Mouse (Mus musculus): ENCODE results near the gene Gjd3.

Gene Gjd3

DNA sequence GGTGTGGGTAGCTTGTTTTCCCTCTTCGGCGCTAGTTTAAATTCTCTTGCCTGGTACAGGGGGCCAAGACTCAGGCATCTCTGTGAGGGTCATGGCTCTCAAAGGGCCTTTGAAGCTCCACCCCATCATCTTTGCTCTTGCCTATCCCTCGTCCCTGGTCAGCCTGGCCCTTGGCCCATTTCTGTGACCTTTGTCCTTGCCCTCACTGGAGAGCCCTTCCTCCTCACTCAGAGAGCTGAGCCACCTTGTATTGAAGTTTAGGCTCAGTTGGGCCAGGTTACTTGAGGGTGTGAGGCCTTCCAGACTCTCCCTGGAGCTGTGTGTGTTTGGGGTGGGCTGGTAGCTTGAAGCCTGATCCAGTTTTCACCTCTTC, 37.2 kb downstream of the Gjd3 start:
- POLR2A ChIA-PET = interaction anchor here (0.9 to 6.9 kb wide), 16 partner anchors 8 to 1374 kb away, joined by 3 to 103 read pairs (median 9); partner anchors contain the start of gene Eif1 (in 1 of the 4)
- CTCF ChIA-PET = interaction anchor here in 3 of 4 experiments (0.6 to 2.9 kb wide), 8 partner anchors 9 to 120 kb away, joined by 3 to 26 read pairs (median 3); no protein-coding TSS in a partner anchor

GRCm38 (mm10) chr11:98944897-98945604, 37.8 kb downstream of the Gjd3 start:
- POLR2A ChIA-PET = interaction anchor here (0.6 to 6.9 kb wide), 26 partner anchors 8 to 1375 kb away, joined by 3 to 103 read pairs (median 6); partner anchors contain the start of genes Eif1 (in 2 of the 4), Rara (in 2 of the 4), Med24 (in 1 of the 4) and Wipf2 (in 1 of the 4)
- CTCF ChIA-PET = interaction anchor here (0.6 to 2.9 kb wide), 15 partner anchors 9 to 1990 kb away, joined by 3 to 26 read pairs (median 4); no protein-coding TSS in a partner anchor

DNA sequence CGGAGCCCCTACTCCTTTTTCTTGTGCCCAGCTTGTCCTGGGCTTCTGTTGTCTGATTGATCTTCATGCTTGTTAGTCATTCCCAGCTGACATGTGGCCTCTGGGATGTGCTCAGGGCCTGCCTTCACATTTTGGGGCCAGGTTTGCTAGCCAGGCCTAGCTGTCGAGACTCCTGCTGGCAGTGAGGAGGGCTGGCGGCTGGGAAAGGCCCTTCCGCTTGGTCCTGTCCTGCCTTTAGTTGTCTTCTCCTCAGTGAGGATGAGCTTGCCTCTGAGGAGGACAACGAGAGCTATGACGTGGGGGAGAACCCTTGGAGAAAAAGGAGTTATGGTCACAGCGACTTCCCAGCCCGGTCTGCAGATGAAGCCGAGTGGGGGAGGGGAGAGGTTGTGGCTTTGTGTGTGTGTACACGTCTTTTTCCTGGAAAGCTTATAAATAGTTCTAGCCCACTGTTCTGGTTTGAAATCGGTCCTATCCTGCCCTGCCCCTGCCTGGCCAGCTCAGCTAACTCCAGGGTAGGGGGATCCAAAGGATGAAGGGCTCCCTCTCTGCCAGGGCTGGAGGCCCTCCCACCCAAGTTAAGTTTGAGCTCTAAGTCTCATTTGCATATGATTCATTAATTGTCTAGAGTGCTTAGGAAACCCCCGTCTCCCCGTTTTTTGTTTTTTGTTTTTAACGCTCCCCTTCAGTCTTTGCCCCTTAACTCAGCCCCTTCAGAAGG, 38.9 kb downstream of the Gjd3 start:
- POLR2A ChIA-PET = interaction anchor here (0.5 to 6.9 kb wide), 30 partner anchors 9 to 1415 kb away, joined by 3 to 103 read pairs (median 6); partner anchors contain the start of genes Eif1 (in 2 of the 4), Rara (in 2 of the 4), Cdc6 (in 1 of the 4) and Msl1 (in 1 of the 4)
- CTCF ChIA-PET = interaction anchor here (0.6 to 2.9 kb wide), 12 partner anchors 9 to 366 kb away, joined by 3 to 26 read pairs (median 5); no protein-coding TSS in a partner anchor

DNA sequence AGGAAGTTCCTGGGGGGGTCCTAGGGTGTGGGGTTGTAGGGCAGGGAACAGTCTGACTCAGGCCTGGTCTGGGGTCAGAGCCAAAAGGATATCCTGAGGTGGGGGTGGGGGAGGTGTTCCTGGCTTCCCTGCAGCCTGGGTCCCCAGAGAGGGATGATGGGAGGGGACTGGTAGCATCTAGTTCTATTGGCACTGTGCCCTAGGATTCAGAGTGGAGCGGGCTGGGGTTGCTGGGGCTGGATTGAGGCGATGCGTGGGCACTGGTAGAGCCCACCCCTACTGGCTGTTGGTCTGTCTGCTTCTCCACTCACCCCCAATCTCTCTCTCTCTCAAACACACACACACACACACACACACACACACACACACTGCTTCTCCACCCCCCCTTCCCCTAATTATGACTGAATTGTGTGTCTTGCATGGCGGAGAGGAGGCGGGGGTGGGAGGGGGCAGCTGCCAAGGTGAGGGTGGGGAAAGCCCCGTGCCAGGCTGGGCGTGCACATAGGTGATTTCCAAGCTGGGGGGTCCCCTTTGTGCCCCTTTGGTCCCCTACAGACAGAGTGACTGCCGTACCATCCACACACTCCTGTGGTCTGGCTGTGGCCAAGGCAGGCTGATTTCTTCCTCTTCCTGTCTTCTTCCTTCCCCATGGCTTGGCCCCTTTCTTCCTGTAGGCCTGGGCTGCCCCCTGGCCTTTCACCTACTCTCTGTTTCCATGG, 39.7 kb downstream of the Gjd3 start:
- ChIA-PET CTCF (interaction anchor here (0.9 to 2.9 kb wide), 8 partner anchors 10 to 367 kb away, joined by 3 to 26 read pairs (median 6); no protein-coding TSS in a partner anchor), POLR2A (interaction anchor here (0.5 to 6.9 kb wide), 25 partner anchors 10 to 1377 kb away, joined by 3 to 103 read pairs (median 10); partner anchors contain the start of genes Cdc6 (in 1 of the 4), Msl1 (in 1 of the 4), Psmd3 (in 1 of the 4) and Rara (in 1 of the 4))

GRCm38 (mm10) chr11:98942555-98942922, 40.3 kb downstream of the Gjd3 start:
- ChIA-PET CTCF (interaction anchor here in 2 of 4 experiments (0.7 to 0.9 kb wide), 2 partner anchors 11 to 12 kb away, joined by 3 read pairs; no protein-coding TSS in a partner anchor), POLR2A (interaction anchor here in 3 of 4 experiments (0.8 to 6.9 kb wide), 13 partner anchors 10 to 80 kb away, joined by 3 to 103 read pairs (median 23); partner anchors contain the start of genes Rara (in 3 of the 3) and Wipf2 (in 1 of the 3))

DNA sequence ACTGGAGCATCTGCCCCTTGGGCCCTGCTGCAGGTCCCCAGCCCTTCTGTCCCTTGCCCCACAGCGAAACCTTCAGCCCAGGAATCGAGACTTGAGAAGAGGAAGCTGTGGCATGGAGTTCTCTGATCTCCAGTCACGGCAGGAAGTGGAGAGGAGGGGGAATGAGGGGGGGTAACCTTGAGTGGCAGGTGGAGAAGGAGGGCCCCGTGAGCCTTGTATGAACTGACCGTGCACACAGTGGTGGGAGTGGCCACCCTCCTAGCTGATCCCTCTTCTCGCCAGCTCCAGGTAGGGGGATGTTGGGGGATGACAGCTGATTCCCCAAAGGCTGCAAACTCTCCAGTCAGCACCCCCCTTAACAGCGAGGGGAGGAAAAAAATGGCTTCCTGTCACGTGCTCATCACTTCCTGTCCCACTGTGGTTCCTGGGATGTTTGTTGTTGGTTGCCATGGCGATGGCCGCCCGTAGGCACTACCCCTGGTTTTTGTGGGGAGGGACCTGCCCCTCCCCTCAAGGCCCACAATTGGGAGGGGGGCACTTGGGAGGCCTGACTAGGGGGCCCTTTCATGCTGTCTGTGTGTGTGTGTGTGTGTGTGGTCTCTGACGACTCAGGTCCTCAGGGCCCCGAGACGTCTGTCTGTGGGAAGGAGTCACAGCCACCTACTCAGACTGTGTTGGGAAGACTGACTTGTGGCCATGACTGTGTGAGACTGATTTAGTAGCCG, 40.8 kb downstream of the Gjd3 start:
- CTCF ChIA-PET = interaction anchor here (0.5 to 1.6 kb wide), 21 partner anchors 8 to 273 kb away, joined by 3 to 13 read pairs (median 3); no protein-coding TSS in a partner anchor
- POLR2A ChIA-PET = interaction anchor here (0.5 to 6.9 kb wide), 52 partner anchors 9 to 1573 kb away, joined by 3 to 103 read pairs (median 5); partner anchors contain the start of genes Rara (in 3 of the 4), Wipf2 (in 2 of the 4), Eif1 (in 1 of the 4) and Gjd3 (in 1 of the 4)

DNA sequence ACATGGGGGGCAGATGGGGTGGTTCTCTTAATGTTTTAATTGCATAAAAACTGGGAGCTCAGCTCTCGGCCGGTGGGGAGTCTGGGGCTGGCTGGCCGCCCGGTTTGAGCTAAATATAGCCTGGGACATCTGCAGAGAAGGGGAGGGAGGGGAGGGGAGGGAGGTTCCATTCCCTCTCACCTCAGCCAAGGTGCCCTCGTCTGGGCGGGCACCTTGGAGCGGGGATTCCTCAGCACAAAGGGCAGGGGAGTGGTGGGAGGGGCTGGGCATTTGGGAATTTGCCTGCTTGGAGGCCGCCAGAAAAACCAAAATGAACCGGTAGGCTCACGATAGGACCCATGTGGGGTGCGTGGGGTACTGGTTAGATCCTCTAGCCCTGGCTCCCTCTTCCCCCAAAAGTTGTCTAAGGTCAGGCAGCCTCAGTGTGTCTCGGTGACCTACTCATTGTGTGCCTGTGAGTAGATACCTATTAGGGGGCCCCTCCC, 41.4 kb downstream of the Gjd3 start:
- POLR2A ChIA-PET = interaction anchor here (0.5 to 6.9 kb wide), 73 partner anchors 8 to 1631 kb away, joined by 3 to 103 read pairs (median 4); partner anchors contain the start of genes Rara (in 3 of the 4), Top2a (in 2 of the 4), Wipf2 (in 2 of the 4) and Eif1 (in 1 of the 4)
- CTCF ChIA-PET = interaction anchor here (0.5 to 1.6 kb wide), 26 partner anchors 9 to 568 kb away, joined by 3 to 13 read pairs (median 3); no protein-coding TSS in a partner anchor

DNA sequence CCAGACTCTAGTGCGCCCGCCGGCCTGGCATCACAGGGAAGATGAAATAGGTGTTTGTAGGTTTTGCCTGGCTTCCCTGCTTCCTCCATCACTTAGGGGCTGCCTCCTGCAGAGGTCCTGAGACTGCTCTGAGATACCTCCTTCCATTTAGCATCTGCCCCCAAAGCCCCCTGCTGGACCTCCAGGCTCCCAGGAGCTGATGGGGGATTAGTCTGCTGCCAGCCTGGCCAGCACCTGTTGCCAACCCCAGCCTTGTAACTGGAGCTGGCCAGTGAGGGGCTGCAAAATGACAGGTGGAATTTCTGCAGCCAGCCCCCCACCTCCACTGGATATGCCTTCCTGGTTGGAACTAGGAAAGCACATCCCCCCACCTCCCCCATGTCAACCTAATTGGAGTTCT, 42.0 kb downstream of the Gjd3 start:
- POLR2A ChIA-PET = interaction anchor here (0.5 to 6.9 kb wide), 57 partner anchors 8 to 1631 kb away, joined by 3 to 103 read pairs (median 4); partner anchors contain the start of genes Rara (in 3 of the 4), Eif1 (in 1 of the 4), Gjd3 (in 1 of the 4) and Psmd3 (in 1 of the 4)
- CTCF ChIA-PET = interaction anchor here (0.6 to 4.2 kb wide), 19 partner anchors 8 to 568 kb away, joined by 3 to 15 read pairs (median 3); no protein-coding TSS in a partner anchor

DNA sequence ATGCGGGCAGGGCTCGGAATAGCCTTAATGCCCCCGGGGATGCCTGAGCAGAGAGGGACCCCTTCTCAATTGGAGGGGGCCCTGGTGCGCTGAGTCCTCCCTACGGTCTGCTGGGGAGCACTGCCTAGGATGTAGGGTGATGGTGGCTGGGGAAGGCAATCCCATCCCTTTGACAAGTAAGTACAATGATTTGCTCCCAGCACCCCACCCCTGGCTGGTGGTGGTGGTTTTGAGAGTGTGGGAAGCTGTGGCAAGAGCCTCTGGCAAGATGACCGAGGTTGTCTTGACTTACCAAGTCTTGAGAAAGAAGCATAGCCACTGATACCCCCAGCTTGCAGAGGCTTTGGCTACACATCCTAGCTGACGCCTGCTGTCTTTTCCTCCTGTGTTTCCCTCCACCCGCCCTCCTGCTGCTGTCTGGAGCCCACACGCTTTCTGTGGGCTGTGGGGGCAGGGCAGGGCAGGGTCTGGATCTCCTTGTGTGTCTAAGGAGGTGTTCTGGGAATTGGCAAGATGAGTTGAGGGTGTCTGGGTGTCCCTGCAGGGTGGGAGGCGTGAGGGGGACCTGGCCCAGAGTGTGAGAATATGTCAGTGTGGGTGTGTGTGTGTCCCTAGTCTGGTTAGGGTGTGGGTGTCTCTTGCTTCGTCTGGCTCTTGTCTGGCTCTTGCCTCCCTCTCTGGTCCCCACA, 42.7 kb downstream of the Gjd3 start:
- CTCF ChIA-PET = interaction anchor here in 3 of 4 experiments (1.2 to 4.2 kb wide), 5 partner anchors 13 to 126 kb away, joined by 3 to 15 read pairs (median 3); no protein-coding TSS in a partner anchor

GRCm38 (mm10) chr11:98939084-98939952, 43.5 kb downstream of the Gjd3 start:
- ChIA-PET CTCF (interaction anchor here in 2 of 4 experiments (0.6 to 4.2 kb wide), 7 partner anchors 13 to 33 kb away, joined by 3 to 15 read pairs (median 3); no protein-coding TSS in a partner anchor), POLR2A (interaction anchor here in 3 of 4 experiments (0.8 to 6.9 kb wide), 21 partner anchors 10 to 166 kb away, joined by 3 to 103 read pairs (median 14); partner anchors contain the start of genes Rara (in 2 of the 3), Cdc6 (in 1 of the 3) and Nr1d1 (in 1 of the 3))

More for the DNA sequence above, 42.7 kb downstream of the Gjd3 start:
- POLR2A ChIA-PET = interaction anchor here in 3 of 4 experiments (0.6 to 6.9 kb wide), 22 partner anchors 8 to 166 kb away, joined by 3 to 103 read pairs (median 10); partner anchors contain the start of gene Rara (in 2 of the 3)

- POLR2A ChIA-PET = interaction anchor here in 3 of 4 experiments (0.7 to 6.7 kb wide), 21 partner anchors 10 to 719 kb away, joined by 3 to 71 read pairs (median 5); partner anchors contain the start of genes Rara (in 2 of the 3), Cdc6 (in 1 of the 3) and Nr1d1 (in 1 of the 3)
- CTCF ChIA-PET = interaction anchor here in 2 of 4 experiments (0.6 to 4.2 kb wide), 5 partner anchors 13 to 34 kb away, joined by 3 to 15 read pairs (median 5); no protein-coding TSS in a partner anchor
Observed at GRCm38 (mm10) chr11:98938701-98939083, 44.1 kb downstream of the Gjd3 start.

DNA sequence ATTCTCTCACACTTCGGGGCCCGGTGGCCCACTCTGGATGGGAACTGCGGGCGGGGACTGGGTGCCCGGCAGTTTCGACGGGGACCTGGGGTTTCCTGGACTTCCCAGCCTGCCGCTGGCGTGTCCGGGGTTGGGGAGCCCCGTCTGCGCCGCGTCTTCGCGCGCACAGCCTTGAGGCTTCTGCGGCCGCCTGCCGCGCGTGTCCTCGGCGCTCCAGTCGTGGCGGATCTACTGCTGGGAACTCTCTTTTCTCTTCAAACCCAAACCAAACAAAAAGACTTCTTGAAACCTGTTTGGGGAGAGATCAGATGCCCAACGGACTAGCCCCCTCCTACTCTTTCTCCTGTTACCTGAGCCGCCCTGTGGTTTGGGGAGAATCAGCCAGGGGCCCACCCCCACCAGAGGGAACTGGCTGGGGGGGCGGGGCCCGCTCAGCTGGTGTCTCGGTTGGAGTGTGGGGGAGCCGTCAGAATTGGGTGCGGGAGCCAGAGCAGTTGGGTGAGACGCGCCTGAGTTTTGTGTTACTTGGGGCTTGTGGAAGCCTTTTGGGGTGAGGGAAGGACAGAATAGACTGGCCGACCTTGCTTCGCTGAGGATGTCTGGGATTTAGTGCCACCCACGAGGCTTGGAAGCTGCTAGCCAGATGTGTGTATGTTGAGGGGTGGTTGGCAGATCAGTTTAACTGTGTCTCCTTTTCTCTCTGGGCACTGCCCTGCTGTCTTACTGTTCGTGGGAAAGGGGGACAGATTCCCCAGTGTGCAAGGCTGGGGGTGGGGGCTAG, 44.7 kb downstream of the Gjd3 start:
- POLR2A ChIA-PET = interaction anchor here (0.5 to 6.7 kb wide), 51 partner anchors 9 to 1590 kb away, joined by 3 to 71 read pairs (median 4); partner anchors contain the start of genes Rara (in 3 of the 4), Cdc6 (in 2 of the 4), Acly (in 1 of the 4) and Csf3 (in 1 of the 4)
- CTCF ChIA-PET = interaction anchor here (0.5 to 4.2 kb wide), 31 partner anchors 11 to 1740 kb away, joined by 3 to 15 read pairs (median 4); partner anchors contain the start of genes Cdc6 (in 1 of the 4), Gjd3 (in 1 of the 4) and Psmd3 (in 1 of the 4)

DNA sequence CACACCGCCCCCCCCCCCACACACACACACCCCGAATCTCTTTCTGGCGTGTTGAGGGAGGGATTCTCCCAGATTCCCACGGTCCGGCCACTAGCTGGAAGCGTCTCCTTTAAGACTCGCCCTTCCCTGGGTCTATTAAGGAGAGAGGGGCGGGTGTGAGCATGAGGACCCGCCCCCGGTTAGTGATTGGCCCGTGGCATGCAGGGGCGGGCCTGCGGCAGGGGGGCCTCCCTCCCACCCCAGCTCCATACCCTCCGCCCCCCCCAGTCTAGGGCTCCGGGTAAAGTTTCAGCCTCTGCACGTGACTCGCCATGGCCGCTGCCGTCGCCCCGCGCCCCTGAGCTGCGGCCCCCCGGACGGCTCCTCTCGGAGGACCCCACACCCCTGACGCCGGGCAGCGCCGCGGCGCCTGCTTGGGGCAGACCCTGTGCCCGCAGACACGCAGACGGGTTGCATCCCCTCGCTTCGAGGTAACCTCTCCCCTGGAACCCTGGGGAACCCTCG, 45.4 kb downstream of the Gjd3 start:
- ChIA-PET CTCF (interaction anchor here (0.5 to 4.2 kb wide), 35 partner anchors 10 to 1740 kb away, joined by 3 to 15 read pairs (median 4); partner anchors contain the start of genes Cdc6 (in 1 of the 4), Gjd3 (in 1 of the 4), Psmd3 (in 1 of the 4) and Rara (in 1 of the 4)), POLR2A (interaction anchor here (0.5 to 6.7 kb wide), 54 partner anchors 8 to 1590 kb away, joined by 3 to 71 read pairs (median 4); partner anchors contain the start of genes Rara (in 3 of the 4), Cdc6 (in 2 of the 4), Acly (in 1 of the 4) and Csf3 (in 1 of the 4))
